ENCODE assay signal across 9 mouse cellular contexts in the genomic region with DNA sequence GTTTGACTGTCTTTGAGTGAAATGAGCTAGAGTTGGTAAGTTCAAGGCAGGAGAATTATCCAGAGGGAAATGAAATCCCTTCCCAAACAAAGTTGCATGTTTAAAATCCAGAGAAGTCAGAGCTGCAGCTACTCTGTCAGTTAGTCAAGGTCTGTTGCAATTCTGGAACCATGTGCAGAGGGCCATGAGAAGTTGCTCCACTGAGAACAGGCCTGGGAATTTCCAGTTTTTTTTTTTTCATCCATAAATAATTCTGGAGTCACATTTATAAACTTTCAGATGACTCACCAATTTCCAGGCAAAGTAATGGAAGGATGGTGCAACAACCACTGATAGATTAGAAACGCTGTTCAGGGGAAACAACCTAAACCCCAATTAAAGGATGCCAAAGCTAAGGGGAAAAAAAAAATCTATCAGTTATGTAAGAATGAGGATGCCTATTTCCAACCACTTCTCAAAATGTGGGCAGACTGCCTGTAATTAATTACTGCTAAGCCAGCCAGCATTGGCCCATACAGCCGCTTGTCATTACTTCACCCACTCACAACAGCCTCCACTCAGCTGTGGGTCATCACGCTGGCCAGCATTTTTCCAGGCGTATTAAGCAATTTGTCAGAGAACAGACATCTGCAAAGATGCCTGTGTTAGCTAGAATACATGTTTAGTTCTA.
DNase-seq lines count a peak whose midpoint lies in the region; ATAC-seq lines count a peak whose summit lies in the region.
"Had no signal": no experiment of that assay in that cellular context is flagged by ENCODE, and none has a peak within 500 bp of the region (broad histone marks: within the 10 kb centered on the region; RNA-seq: fewer than 3 reads in every experiment).

No protein-coding gene starts in this region.

- no peak overlapping the region for H3K9ac ChIP-seq in embryonic facial prominence, embryonic 14.5 days (ENCODE audit: low read depth, low read length)
- H3K9ac ChIP-seq in midbrain, embryonic 13.5 days (replicated peaks): no peak overlapping the region

- 70% methylated on average over 4 of the region's 4 CpGs for WGBS in embryonic facial prominence, embryonic 14.5 days
- 89% methylated on average over 4 of the region's 4 CpGs for WGBS in embryonic facial prominence, embryonic 10.5 days
- WGBS in midbrain, embryonic 13.5 days: 81% methylated on average over 4 of the region's 4 CpGs

- H3K4me3 ChIP-seq in embryonic facial prominence, embryonic 14.5 days (ENCODE audit: low read depth, low read length): no peak overlapping the region
- no peak overlapping the region for H3K4me3 ChIP-seq in embryonic facial prominence, embryonic 10.5 days
- H3K4me3 ChIP-seq in midbrain, embryonic 13.5 days (replicated peaks): no peak overlapping the region

- H3K36me3 ChIP-seq in embryonic facial prominence, embryonic 14.5 days (ENCODE audit: control insufficient read depth, insufficient read depth, low read length): no peaks in the 10 kb centered on the region
- no peaks in the 10 kb centered on the region for H3K36me3 ChIP-seq in embryonic facial prominence, embryonic 10.5 days (replicated peaks)
- H3K36me3 ChIP-seq in midbrain, embryonic 13.5 days: no peaks in the 10 kb centered on the region

- H3K27me3 ChIP-seq in embryonic facial prominence, embryonic 14.5 days (replicated peaks; ENCODE audit: control insufficient read depth, insufficient read depth, low read length): no peaks in the 10 kb centered on the region
- H3K27me3 ChIP-seq in embryonic facial prominence, embryonic 10.5 days (replicated peaks; ENCODE audit: low read depth, poor library complexity, severe bottlenecking): no peaks in the 10 kb centered on the region
- H3K27me3 ChIP-seq in midbrain, embryonic 13.5 days: no peaks in the 10 kb centered on the region

- no peaks in the 10 kb centered on the region for H3K9me3 ChIP-seq in embryonic facial prominence, embryonic 14.5 days (ENCODE audit: control insufficient read depth, low read length)
- no peaks in the 10 kb centered on the region for H3K9me3 ChIP-seq in embryonic facial prominence, embryonic 10.5 days
- H3K9me3 ChIP-seq in midbrain, embryonic 13.5 days: no peaks in the 10 kb centered on the region

- no peak overlapping the region for H3K4me2 ChIP-seq in embryonic facial prominence, embryonic 14.5 days (ENCODE audit: low read depth, low read length)
- no peak overlapping the region for H3K4me2 ChIP-seq in midbrain, embryonic 13.5 days (replicated peaks)

- no peak overlapping the region for H3K27ac ChIP-seq in embryonic facial prominence, embryonic 14.5 days (replicated peaks; ENCODE audit: low read depth, low read length)
- H3K27ac ChIP-seq in embryonic facial prominence, embryonic 10.5 days (replicated peaks): no peak overlapping the region
- no peak overlapping the region for H3K27ac ChIP-seq in midbrain, embryonic 13.5 days

- no peak for ATAC-seq in embryonic facial prominence, embryonic 14.5 days (ENCODE audit: low read depth)
- no peak for ATAC-seq in midbrain, embryonic 13.5 days
- ATAC-seq: midbrain, embryonic 16.5 days had no signal

- peak; percentile 7 for DNase-seq in embryonic facial prominence, embryonic 14.5 days (ENCODE audit: low spot score)
- DNase-seq in embryonic facial prominence, embryonic 10.5 days (ENCODE audit: low spot score): no peak
- peak; percentile 39 to 43 for DNase-seq in right cerebral cortex, adult 2 months (ENCODE audit: low spot score in 2 of 2)
- DNase-seq in right cerebral cortex, postnatal 14 days: no peak
- DNase-seq in layer of hippocampus, postnatal 36 days: peak; percentile 33 to 40
- DNase-seq in telencephalon, adult 2 months (ENCODE audit: low read depth, low spot score): peak; percentile 36
- no peak for DNase-seq in liver

- H3K4me1 ChIP-seq in embryonic facial prominence, embryonic 14.5 days (ENCODE audit: control insufficient read depth, insufficient read depth, low read length): no peaks in the 10 kb centered on the region
- no peaks in the 10 kb centered on the region for H3K4me1 ChIP-seq in embryonic facial prominence, embryonic 10.5 days
- H3K4me1 ChIP-seq in midbrain, embryonic 13.5 days (replicated peaks): no peaks in the 10 kb centered on the region

Comparison
In these comparisons a context has a peak if more than half of its experiments do, and no peak if none do; other contexts are left out.
1. DNase-seq: peak in embryonic facial prominence, embryonic 14.5 days (single experiment), right cerebral cortex, adult 2 months (2 of 2), layer of hippocampus, postnatal 36 days (2 of 2) and telencephalon, adult 2 months (single experiment); none in embryonic facial prominence, embryonic 10.5 days (single experiment), right cerebral cortex, postnatal 14 days (single experiment) and liver (single experiment).